Mouse (Mus musculus) A20 (cell line): Measurements from ENCODE around the gene Fkbp5.
"Not testable (repeated sequence)": the region's sequence is repeated elsewhere in the genome, so short reads cannot be mapped to it uniquely, and the experiment has no call there.

ENCODE experiments used
- DNase-seq: peaks from one replicate; pipeline ENCODE4 v3.0.0-alpha.2; 2011; ENCODE audit warnings: low read depth, low spot score

Fkbp5 gene

DNA sequence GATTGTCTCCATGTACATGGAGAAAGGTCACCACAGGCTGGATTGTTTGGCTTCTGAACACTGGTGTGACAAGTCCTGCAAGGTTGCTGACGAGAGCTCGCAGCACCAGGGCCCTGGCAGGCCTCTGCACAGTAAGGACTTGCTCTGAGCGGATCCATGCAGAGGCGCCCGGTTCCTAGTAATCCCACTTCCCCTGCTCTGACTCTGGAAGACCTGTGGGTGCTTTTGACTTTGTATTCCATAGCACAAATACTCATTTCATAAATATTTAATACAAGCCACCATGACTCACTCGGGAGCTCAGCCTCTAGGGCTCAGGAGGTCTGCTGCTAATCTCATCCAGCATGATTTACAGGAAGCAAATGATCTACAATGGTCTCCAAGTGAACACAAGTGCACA, 97.7 kb downstream of the Fkbp5 start:
- no peak for DNase-seq

GRCm38 (mm10) chr17:28418954-28419353, 98.4 kb downstream of the Fkbp5 start:
- DNase-seq, result no peak

DNA sequence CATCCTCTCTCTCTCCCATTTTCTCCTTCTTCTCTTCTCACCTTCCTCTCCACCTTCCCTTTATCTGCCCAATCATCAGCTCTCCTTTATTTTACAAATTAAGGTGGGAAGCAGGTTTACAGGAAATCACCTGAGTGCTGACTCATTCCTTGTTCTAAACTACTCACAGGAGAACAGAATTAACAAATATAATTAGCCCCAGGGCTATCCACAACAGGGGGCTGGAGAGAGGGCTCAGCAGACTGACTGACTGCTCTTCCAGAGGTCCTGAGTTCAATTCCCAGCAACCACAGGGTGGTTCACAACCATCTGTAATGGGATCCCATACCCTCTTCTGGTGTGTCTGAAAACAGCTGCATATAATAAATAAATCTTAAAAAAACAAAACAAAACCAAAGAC, 98.8 kb downstream of the Fkbp5 start:
- DNase-seq, result not testable (repeated sequence)

GRCm38 (mm10) chr17:28417771-28418170, 99.6 kb downstream of the Fkbp5 start:
- no peak for DNase-seq

GRCm38 (mm10) chr17:28415271-28415670, 102.1 kb downstream of the Fkbp5 start:
- no peak for DNase-seq

DNA sequence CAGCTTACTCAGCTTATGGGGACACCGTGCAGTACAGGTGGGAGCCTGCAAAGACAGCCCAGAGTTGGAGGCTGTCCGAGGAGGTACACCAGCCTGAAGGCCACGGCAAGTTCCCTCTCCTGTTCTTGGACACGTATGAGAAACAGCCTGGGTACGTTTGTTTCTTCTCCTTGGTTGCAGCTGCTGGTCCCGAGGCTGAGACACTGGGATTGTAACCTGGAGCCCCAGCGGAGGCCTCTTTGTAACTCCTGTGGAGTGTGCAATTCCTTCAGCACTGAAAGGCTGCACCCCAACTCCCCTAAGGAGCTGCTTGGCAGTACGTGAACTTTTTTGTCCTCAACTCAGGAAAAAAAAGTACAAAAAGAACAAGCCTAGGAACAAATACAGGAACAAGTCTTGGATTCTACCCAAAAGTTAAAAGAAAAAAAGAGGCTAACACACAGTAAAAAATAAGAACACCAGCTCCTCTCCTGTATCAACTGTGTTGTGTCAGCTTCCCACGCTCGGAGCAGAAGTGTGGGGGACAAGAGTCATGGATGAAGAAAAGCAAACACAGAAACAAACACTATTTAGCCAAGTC, 105.9 kb downstream of the Fkbp5 start:
- no peak for DNase-seq

DNA sequence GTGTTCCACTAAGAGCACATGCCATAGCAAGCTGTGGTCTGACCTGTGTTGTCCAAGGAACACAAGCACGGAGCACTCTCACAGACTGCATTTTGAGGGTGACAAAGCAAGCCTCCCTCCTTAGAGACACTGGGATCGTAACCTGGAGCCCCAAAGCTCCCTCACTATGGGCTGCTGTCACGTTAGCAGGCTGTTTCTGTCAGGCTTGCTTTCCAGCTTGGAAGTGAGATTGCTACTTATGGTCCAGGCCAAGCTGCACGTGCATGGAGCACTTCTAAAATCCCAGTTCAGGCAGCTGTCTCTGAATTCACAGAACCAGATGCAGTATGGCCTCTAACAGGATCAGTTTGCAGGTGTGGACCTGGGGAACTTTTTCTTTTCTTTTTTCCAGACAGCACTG, 106.6 kb downstream of the Fkbp5 start:
- no peak for DNase-seq

- no peak for DNase-seq
Observed at GRCm38 (mm10) chr17:28408251-28408918, 108.9 kb downstream of the Fkbp5 start.

DNA sequence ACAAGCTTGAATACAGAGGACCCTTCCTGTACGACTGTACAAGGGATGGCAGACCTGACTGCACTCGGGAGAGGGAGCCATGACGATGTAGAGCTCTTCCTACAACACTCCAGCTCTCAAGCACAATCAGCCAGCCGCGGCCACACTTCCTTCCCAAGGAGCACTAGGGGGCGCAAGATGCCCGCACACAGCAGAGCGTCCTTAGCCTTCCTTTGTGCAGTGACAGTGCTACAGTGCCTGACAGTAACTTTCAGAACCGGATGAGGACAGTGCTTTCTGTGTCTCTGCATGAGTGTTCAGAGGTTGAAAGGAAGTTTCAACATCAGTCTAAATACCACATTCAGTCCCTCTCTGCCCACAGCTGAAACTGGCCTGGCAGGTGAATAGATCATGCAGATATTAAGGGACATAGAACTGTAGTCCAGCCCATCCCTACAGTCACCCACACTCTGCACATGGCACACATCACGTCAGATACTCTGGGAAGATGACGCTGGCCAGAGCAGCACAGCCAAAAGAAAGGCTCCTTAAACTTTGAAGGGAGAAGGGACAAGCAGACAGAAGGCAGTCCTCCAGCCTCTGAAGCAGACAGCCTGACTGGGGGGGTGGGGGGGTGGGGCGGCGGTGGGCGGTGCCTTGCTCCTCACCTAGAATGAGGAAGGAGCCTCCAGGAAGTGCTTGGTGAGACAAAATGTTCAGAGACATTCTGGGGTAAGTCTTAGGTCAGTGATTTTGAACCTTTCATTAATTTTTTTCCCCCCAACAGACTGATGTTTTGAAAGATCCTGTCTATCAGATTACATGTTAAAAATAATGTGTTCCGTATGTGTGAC, 109.7 kb downstream of the Fkbp5 start:
- DNase-seq, result peak; percentile 88

DNA sequence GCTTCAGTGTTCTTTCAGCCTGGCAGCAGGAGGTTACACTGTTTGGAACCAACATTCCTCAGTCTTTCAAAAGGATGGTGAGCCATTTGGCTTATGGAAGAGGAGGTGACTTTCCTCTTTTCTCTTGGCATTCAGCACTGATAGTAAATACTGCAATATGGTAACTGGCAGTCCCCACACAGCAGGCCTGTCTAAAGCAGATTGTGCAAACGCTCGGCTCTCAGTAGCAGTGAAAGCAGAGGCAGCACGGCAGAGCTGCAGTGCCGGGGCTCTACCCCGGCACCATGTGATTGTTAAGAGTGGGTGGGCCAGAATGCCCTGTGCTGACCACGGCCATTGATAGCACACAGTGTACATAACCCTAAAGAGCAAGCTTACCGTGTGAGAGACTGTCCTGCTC, 110.9 kb downstream of the Fkbp5 start:
- DNase-seq, result no peak

DNA sequence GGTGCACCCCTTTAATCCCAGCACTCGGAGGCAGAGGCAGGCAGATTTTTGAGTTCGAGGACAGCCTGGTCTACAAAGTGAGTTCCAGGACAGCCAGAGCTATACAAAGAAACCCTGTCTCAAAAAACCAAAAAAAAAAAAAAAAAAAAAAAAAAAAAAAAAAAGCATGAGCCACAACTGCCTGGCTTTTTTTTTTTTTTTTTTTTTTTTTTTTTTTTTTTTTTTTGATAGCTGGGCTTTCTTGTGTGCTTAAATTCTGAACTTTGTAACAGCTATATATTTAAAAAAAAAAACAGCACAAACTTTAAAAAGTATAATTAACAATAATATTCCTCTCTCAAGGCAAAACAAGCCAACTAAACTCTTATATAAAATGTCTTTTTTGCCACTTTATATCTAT, 112.6 kb downstream of the Fkbp5 start:
- not testable (repeated sequence) for DNase-seq

- DNase-seq, result no peak
Observed at GRCm38 (mm10) chr17:28404301-28404700, 113.0 kb downstream of the Fkbp5 start.

DNA sequence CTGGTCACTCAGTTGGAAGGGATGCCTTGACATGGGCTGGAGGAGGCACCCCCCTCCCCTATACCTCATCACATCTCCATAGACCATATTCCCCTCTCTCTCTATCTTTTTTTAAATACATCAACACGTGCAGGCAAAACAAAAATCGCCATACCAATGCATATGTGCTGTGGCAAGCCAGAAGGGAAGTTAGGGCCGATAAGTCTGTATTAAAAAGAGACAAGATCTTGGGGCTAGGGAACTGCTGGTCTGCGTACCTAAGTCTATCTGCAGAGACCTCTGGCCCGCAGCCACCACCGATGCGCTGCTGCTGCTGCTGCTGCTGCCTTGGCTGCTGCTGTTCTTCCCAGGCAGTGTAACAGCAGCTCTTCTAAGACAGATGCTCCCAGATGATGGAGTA, 122.3 kb downstream of the Fkbp5 start:
- no peak for DNase-seq

DNA sequence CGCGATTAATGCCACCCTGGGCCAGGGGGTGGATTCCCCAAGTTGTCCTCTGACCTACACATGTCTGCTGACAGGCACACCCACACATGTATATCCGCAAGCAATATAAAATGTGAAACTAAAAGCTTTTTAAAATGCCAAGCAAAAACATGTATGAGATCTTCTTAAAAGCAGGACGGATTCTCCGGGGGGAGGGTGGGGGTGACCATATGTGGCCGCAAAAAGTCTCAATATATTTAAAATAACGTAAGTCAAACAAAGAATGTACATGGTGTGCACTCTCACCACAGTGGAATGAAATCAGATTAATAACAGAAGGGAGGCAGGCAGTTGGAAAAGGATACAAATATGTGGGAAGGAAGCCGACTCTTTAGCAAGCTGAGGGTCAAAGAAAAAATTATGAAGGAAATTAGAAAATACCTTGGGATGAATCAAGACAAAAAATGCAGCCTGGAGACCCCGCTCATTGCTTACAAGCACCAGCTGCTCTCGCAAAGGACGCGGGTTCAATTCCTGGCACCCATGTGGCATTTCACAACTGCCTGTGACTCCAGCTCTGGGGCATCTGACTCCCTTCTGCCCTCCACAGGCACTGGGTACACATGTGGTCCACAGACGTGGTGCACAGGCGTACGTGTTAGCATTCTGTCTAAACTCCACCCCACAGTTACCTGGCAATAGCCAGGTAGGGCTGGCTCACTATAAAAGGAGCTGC, 123.1 kb downstream of the Fkbp5 start:
- DNase-seq, result no peak

DNA sequence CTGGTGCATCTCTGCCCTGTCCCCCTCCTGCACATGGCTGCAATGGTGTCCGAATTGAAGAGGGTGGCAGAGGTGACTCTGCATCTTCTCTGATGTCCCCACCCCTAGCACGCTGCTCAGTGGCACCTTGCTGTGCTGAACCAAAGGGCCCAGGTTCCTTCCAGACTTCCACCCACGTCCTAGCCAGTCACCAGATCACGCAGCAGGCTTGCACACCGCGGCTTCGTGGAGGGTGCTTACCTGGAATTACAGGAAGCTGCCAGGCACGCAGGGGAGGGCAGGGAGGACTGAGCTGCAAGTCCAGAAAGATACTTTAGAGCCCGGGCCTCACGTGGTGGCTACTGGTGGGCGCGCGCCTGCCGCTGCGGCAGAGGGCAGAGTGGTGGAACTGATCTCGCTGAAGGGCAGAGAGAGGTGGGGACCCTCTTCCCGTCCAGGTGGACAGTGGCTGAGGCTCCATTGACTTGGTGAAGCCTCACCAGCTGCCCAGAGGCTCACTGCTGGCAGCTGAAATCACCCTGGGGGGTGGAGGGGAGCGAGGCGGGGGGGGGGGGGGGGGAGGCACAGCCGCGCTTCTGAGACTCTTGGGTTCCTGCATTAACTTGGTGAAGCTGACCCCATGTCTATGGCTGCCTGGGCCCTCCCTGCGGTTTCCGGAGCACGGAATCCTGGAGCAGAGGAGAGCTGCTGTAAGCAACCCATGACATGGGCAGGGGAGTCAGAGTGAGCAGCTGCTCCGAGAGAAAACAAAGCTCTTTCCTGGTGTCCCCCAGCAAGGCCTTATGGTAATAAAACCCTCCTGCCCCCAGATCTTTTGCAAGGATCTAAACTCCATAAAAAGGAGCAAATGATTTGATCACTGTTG, 125.5 kb downstream of the Fkbp5 start:
- DNase-seq, result no peak

GRCm38 (mm10) chr17:28388534-28388933, 128.8 kb downstream of the Fkbp5 start:
- DNase-seq, result peak; percentile 35

GRCm38 (mm10) chr17:28386150-28386905, 131.0 kb downstream of the Fkbp5 start:
- peak; percentile 77 for DNase-seq

DNA sequence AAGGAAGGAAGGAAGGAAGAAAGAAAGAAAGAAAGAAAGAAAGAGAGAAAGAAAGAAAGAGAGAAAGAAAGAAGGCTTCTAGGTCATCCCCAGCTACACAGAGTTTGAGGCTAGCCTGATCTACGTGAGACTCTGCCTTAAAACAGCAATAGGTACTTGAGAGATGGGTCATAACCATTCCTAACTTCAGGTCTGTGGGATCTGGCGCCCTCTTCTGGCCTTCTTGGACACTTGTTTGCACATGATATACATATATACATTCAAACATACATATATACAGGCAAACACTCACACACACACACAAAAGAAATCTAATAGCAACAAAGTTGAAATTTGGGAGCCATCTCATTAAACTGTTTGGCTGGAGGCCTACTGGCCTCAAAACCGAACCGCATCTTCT, 133.0 kb downstream of the Fkbp5 start:
- DNase-seq, result peak; percentile 64

DNA sequence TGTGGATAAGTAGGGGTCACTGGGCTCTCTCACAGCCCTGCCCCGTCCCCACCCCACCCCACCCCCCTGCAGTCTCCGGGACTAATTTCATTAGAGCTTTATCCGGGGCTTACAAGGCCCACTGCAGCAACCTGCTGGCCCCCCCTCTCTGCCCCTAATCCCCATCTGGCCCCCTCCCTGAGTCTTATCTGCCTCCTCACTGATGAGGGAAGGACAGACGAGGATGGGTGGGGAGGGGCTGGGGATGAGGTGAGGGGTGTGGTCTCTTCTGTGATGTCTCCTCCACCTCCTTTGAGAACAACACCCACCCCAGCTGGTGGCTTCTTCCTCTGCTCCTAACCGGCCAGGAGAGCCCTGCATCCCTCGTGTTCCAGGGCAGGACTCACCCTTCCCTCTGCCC, 137.1 kb downstream of the Fkbp5 start:
- no peak for DNase-seq

DNA sequence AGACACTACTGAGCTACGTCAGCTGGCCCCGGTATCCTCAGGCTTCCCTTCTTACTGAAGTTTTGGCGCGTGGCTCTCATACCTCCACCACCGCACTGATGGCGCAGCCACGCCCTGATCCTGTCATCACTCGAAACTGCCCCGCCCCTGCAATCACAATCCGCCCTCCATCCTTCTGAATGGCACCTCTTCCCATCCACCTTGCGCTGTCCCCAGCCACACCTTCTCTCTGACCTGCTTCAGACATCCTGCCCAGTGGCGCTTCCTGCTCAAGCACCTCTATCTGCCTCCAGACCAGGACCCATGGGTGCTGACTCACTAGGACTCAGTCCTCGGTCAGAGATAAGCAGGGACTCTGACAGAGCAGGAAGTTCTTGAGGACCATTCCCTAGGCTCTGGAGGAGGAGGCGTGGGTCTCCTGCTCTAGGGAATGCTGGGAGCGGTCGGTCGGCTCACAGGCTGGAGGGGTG, 141.7 kb downstream of the Fkbp5 start:
- DNase-seq, result no peak
